In the genomic region with DNA sequence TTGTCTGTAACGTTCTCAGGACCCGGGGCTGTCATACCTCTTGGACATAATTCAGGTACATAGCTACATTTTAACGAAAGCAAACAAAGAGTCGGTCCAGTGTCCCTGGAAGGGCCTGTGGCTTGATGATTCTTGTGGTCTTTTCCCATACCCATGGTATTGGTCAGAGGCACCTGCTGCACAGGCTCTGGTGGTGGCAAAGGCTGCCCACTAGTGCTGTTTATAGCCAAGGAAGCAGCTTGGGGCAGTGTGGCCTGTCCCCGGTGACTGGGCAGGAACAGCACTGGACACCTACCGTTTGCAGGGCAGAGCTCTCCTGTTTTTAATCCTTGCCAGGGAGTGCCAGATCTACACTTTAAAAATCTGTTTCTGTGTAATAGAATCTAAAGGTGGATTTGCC, we compare ENCODE assay signal across 9 mouse cellular contexts. TPM values are rescaled to one million over a fixed set of nuclear protein-coding genes. Genes with fewer than 3 reads are reported as not detected.
A peak's percentile ranks its signal among the peaks of the same experiment; 100 is the strongest.
DNase-seq lines count a peak whose midpoint lies in the region; ATAC-seq and TF ChIP-seq lines count a peak whose summit lies in the region.
"Had no signal": no experiment of that assay in that cellular context is flagged by ENCODE, and none has a peak within 500 bp of the region (broad histone marks: within the 10 kb centered on the region; RNA-seq: fewer than 3 reads in every experiment).

No protein-coding gene starts in this region.

- WGBS in liver, adult 2 months = 37% methylated on average over 6 of the region's 6 CpGs
- WGBS in embryonic facial prominence, embryonic 15.5 days = 65% methylated on average over 6 of the region's 6 CpGs
- whole genome bisulfite sequencing in hindbrain, embryonic 15.5 days = 77% methylated on average over 6 of the region's 6 CpGs
- 29% methylated on average over 6 of the region's 6 CpGs for WGBS in liver, postnatal 0 days (ENCODE audit: insufficient replicate concordance)

- no peak for TF ChIP-seq CTCF in liver, adult 2 months (IDR thresholded peaks at IDR 0.05; ENCODE audit: low read depth, low read length)
- no peak for TF ChIP-seq CTCF in liver, postnatal 0 days (IDR thresholded peaks at IDR 0.05; ENCODE audit: low read depth)

- peaks cover 3% of the 10 kb centered on the region; the same call in 1 of the 2 replicates for H3K27me3 ChIP-seq in liver, adult 2 months (ENCODE audit: control insufficient read depth, insufficient read depth, low read length)
- H3K27me3 ChIP-seq in embryonic facial prominence, embryonic 15.5 days = no peaks in the 10 kb centered on the region; the same call in 1 of the 2 replicates
- 0 out of 2 replicates have a peak, but pooled peaks cover 4% of the 10 kb centered on the region for H3K27me3 ChIP-seq in hindbrain, embryonic 15.5 days
- H3K27me3 ChIP-seq in liver, postnatal 0 days (ENCODE audit: insufficient read depth, low read length) = peaks cover 13% of the 10 kb centered on the region; the same call in 1 of the 2 replicates

- H3K4me2 ChIP-seq in embryonic facial prominence, embryonic 15.5 days (replicated peaks) = peak overlapping the region; percentile 80
- H3K4me2 ChIP-seq in hindbrain, embryonic 15.5 days = peak overlapping the region; percentile 80
- peak overlapping the region; percentile 80 for H3K4me2 ChIP-seq in liver, postnatal 0 days (ENCODE audit: low read depth, low read length)

- peak overlapping the region; percentile 47 for H3K4me3 ChIP-seq in liver, adult 2 months (ENCODE audit: insufficient read depth, low read depth, low read length)
- peak overlapping the region; percentile 45 for H3K4me3 ChIP-seq in embryonic facial prominence, embryonic 15.5 days (replicated peaks)
- H3K4me3 ChIP-seq in hindbrain, embryonic 15.5 days = no peak overlapping the region
- peak overlapping the region; percentile 58 for H3K4me3 ChIP-seq in liver, postnatal 0 days (ENCODE audit: low read depth, low read length)

- no peak for ATAC-seq in embryonic facial prominence, embryonic 15.5 days (ENCODE audit: insufficient number of reproducible peaks, low FRiP score, low TSS enrichment, low read depth)
- ATAC-seq in hindbrain, embryonic 15.5 days (ENCODE audit: low FRiP score, low read depth) = no peak
- no peak for ATAC-seq in liver, postnatal 0 days

- H3K36me3 ChIP-seq in liver, adult 2 months (ENCODE audit: control insufficient read depth, insufficient read depth, low read length) = no peaks in the 10 kb centered on the region
- H3K36me3 ChIP-seq in embryonic facial prominence, embryonic 15.5 days = no peaks in the 10 kb centered on the region
- no peaks in the 10 kb centered on the region for H3K36me3 ChIP-seq in hindbrain, embryonic 15.5 days
- H3K36me3 ChIP-seq in liver, postnatal 0 days (replicated peaks; ENCODE audit: insufficient read depth, low read length) = no peaks in the 10 kb centered on the region
- H3K36me3 ChIP-seq: midbrain, embryonic 12.5 days had no signal

- TF ChIP-seq EP300 in liver, postnatal 0 days (IDR thresholded peaks at IDR 0.05; ENCODE audit: low read depth) = no peak

- no peak for DNase-seq in liver, adult 2 months (ENCODE audit: extremely low read depth, low read depth, low spot score)
- DNase-seq in liver (no peak), MN1 (ENCODE audit: low spot score) (no peak)
- DNase-seq in liver, postnatal 0 days = no peak
- no peak for DNase-seq in left cerebral cortex, adult 18-20 months (ENCODE audit: low spot score in 2 of 2)

- peak overlapping the region; percentile 24; the same call in 1 of the 2 replicates for H3K27ac ChIP-seq in liver, adult 2 months (replicated peaks; ENCODE audit: insufficient read depth, low read depth, low read length)
- 0 out of 2 replicates have a peak overlapping the region, but pooled peaks have one; percentile 17 for H3K27ac ChIP-seq in embryonic facial prominence, embryonic 15.5 days (replicated peaks)
- H3K27ac ChIP-seq in hindbrain, embryonic 15.5 days (replicated peaks) = 0 out of 2 replicates have a peak overlapping the region, but pooled peaks have one; percentile 27
- 0 out of 2 replicates have a peak overlapping the region, but pooled peaks have one; percentile 2 for H3K27ac ChIP-seq in liver, postnatal 0 days (ENCODE audit: low read depth)
- H3K27ac ChIP-seq: midbrain, embryonic 12.5 days had no signal

- H3K4me1 ChIP-seq in liver, adult 2 months (ENCODE audit: control insufficient read depth, insufficient read depth, low read length) = no peaks in the 10 kb centered on the region
- H3K4me1 ChIP-seq in embryonic facial prominence, embryonic 15.5 days = peaks cover 36% of the 10 kb centered on the region
- H3K4me1 ChIP-seq in hindbrain, embryonic 15.5 days (replicated peaks) = peaks cover 29% of the 10 kb centered on the region
- peaks cover 15% of the 10 kb centered on the region for H3K4me1 ChIP-seq in liver, postnatal 0 days (ENCODE audit: insufficient read depth)

- H3K9ac ChIP-seq in liver, adult 2 months (ENCODE audit: low read depth, low read length) = peak overlapping the region; percentile 17
- no peak overlapping the region for H3K9ac ChIP-seq in embryonic facial prominence, embryonic 15.5 days
- no peak overlapping the region for H3K9ac ChIP-seq in hindbrain, embryonic 15.5 days
- peak overlapping the region; percentile 42 for H3K9ac ChIP-seq in liver, postnatal 0 days (replicated peaks)

- no peaks in the 10 kb centered on the region for H3K79me2 ChIP-seq in liver, adult 2 months (ENCODE audit: control insufficient read depth, insufficient read depth, low read length)

- H3K9me3 ChIP-seq in embryonic facial prominence, embryonic 15.5 days (replicated peaks) = no peaks in the 10 kb centered on the region
- H3K9me3 ChIP-seq in hindbrain, embryonic 15.5 days = no peaks in the 10 kb centered on the region
- no peaks in the 10 kb centered on the region for H3K9me3 ChIP-seq in liver, postnatal 0 days (ENCODE audit: low read length)
- H3K9me3 ChIP-seq: midbrain, embryonic 12.5 days had no signal

- TF ChIP-seq POLR2A in liver, adult 2 months (IDR thresholded peaks at IDR 0.05; ENCODE audit: extremely low read depth, insufficient read depth, low read length) = no peak

RNA-seq across cellular contexts. Expression of a gene that starts 1.1 kb away (rescaled TPM):
- 3.6 and 4.6 TPM in 2 replicates for total RNA-seq in liver, adult 2 months (2014; rRNA removed)
- 6.3 and 6.6 TPM in 2 replicates for polyA plus RNA-seq in liver, adult 2 months (2012; rRNA removed)
- polyA plus RNA-seq in embryonic facial prominence, embryonic 15.5 days (2015; fragmentation: Nextera tagmentation; extraction: Ambion mirVana) = 21.4 and 25.0 TPM in 2 replicates
- 13.7 and 13.8 TPM in 2 replicates for polyA plus RNA-seq in hindbrain, embryonic 15.5 days (2015; fragmentation: Nextera tagmentation; extraction: Ambion mirVana)
- polyA plus RNA-seq in liver, postnatal 0 days (2015; fragmentation: Nextera tagmentation; extraction: Ambion mirVana) = 9.6 and 10.6 TPM in 2 replicates
- total RNA-seq in left cerebral cortex, adult 18-20 months (2021) = 10 to 100 TPM; 51.6 to 52.7 TPM

RNA-seq across cellular contexts. Expression of a gene that starts 35.8 kb away (rescaled TPM):
- total RNA-seq in liver, adult 2 months (2014; rRNA removed) = 0.07 and 0.09 TPM in 2 replicates
- not detected in 2 replicates for polyA plus RNA-seq in liver, adult 2 months (2012; rRNA removed)
- 0.51 and 0.70 TPM in 2 replicates for polyA plus RNA-seq in embryonic facial prominence, embryonic 15.5 days (2015; fragmentation: Nextera tagmentation; extraction: Ambion mirVana)
- polyA plus RNA-seq in hindbrain, embryonic 15.5 days (2015; fragmentation: Nextera tagmentation; extraction: Ambion mirVana) = 0.16 and 0.76 TPM in 2 replicates
- polyA plus RNA-seq in liver, postnatal 0 days (2015; fragmentation: Nextera tagmentation; extraction: Ambion mirVana) = 0.32 and 0.87 TPM in 2 replicates
- under 1 TPM in 1 of 2 experiments, not detected in 1; 0.09 TPM for total RNA-seq in left cerebral cortex, adult 18-20 months (2021)
- polyA plus RNA-seq: large intestine, adult 2 months had no signal

Comparison
In these comparisons a context has a peak if more than half of its experiments do, and no peak if none do; other contexts are left out.
1. H3K9ac ChIP-seq: peak in liver, adult 2 months (single experiment) and liver, postnatal 0 days (single experiment); none in embryonic facial prominence, embryonic 15.5 days (single experiment) and hindbrain, embryonic 15.5 days (single experiment).
2. Peak in every context shown above with its lines, with median percentiles within 50 percentile points of each other: H3K27ac ChIP-seq and H3K4me2 ChIP-seq.